Mouse (Mus musculus): ENCODE results near the gene Snrnp25. TPM values are rescaled to one million over a fixed set of nuclear protein-coding genes. Genes with fewer than 3 reads are reported as not detected.
A peak's percentile ranks its signal among the peaks of the same experiment; 100 is the strongest.

Snrnp25 gene
- polyA plus RNA-seq, 1 experiment from 2014 or later = 67.0 TPM

DNA sequence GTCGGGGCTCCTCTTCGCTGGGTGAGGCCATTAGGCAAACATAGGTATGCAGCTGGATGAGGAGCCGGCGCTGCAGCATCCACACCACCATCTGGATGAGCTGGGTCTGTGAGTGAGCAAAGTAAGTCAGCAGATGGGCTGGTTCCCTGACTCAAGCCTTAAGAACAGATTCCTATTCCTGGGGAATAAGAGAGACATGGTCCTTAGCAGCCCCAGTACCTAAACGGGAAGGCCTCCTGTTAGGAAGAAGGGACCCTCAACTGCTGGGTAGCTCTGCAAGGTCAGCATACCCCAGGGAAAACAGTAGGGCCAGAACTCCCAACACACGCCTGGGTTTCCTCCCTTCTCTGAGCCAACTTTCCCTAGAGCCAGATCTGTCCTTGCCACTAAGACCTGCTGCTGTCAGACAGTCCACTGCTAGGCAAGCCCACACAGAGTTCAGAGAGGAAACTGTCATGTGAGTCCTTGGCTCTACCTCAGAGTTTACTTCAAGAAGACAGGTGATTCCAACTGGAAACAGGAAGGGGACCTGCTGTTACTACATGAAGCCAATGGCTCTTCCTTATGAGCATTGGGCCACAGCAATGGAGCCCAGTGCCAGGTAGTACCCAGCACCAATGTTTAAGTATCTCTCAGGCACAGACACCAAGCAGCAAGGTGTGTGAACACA, 29.7 kb downstream of the Snrnp25 start:
- Histone ChIP-seq H3K4me3 (ENCODE audit: low read depth, low read length) (no peak overlapping the region), H3K4me2 (ENCODE audit: low read length) (no peak overlapping the region), H3K9ac (ENCODE audit: low read length) (0 out of 2 replicates have a peak overlapping the region, but pooled peaks have one; percentile 14), H3K9me3 (replicated peaks; ENCODE audit: control insufficient read depth, low read length) (no peaks in the 10 kb centered on the region), H3K4me1 (ENCODE audit: control insufficient read depth, insufficient read depth, low read length) (peaks cover 22% of the 10 kb centered on the region), H3K36me3 (ENCODE audit: control insufficient read depth, insufficient read depth, low read length) (peaks cover 51% of the 10 kb centered on the region), H3K27ac (ENCODE audit: low read depth, low read length) (peak overlapping the region; percentile 78), H3K27me3 (replicated peaks; ENCODE audit: control insufficient read depth, insufficient read depth, low read length) (no peaks in the 10 kb centered on the region)
- ATAC-seq = no peak
- 92% methylated on average over 6 of the region's 6 CpGs for WGBS
- no peak for DNase-seq (ENCODE audit: low spot score)

DNA sequence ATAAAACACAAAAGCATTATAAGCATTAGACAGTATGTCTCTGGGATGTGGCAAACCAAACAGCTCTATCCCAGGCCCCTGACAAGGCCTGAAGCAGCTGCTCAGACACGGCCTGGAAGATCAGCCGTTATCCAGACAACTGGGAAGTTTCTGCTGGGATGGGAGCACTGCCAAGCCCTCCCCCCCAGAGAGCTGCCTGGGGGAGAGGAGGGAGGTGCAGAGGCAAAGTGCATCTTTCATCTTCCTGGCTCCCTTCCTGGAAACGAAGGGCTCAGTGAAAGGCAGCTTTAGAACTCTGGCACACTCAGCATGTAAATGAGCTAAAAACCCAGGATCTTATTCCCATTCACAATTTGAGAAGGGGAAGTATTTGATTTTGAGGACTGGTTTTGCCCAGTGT, 30.4 kb downstream of the Snrnp25 start:
- DNase-seq (ENCODE audit: low spot score) (peak; percentile 95), ATAC-seq (peak; percentile 81)
- Histone ChIP-seq H3K9me3 (replicated peaks; ENCODE audit: control insufficient read depth, low read length) (no peaks in the 10 kb centered on the region), H3K4me1 (ENCODE audit: control insufficient read depth, insufficient read depth, low read length) (peaks cover 22% of the 10 kb centered on the region), H3K4me2 (ENCODE audit: low read length) (no peak overlapping the region), H3K27me3 (replicated peaks; ENCODE audit: control insufficient read depth, insufficient read depth, low read length) (no peaks in the 10 kb centered on the region), H3K9ac (ENCODE audit: low read length) (0 out of 2 replicates have a peak overlapping the region, but pooled peaks have one; percentile 14), H3K27ac (ENCODE audit: low read depth, low read length) (peak overlapping the region; percentile 78), H3K36me3 (ENCODE audit: control insufficient read depth, insufficient read depth, low read length) (peaks cover 52% of the 10 kb centered on the region), H3K4me3 (ENCODE audit: low read depth, low read length) (no peak overlapping the region)
- 8% methylated on average over 3 of the region's 3 CpGs for WGBS

DNA sequence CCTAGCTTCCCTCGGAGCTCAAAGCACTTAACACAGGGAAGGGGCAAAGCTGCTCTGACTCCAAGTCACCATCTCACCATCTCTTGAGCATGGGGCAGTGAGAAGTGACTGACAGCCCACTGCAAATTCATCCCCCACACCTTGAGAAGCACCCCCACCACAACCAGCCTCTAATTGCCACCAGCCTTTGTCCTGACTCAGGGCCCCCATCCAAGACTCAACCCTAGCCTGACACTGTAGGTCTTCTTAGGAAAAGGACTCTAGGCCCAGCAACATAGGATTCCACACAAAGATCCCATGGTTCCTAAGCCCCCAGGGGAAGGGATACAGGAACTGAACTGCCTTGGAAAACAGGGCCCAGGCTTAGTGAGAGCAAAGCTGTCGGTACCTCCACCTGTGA, 30.9 kb downstream of the Snrnp25 start:
- Histone ChIP-seq H3K36me3 (ENCODE audit: control insufficient read depth, insufficient read depth, low read length) (peaks cover 48% of the 10 kb centered on the region), H3K27ac (ENCODE audit: low read depth, low read length) (peak overlapping the region; percentile 78), H3K9ac (ENCODE audit: low read length) (no peak overlapping the region), H3K4me3 (ENCODE audit: low read depth, low read length) (no peak overlapping the region), H3K9me3 (replicated peaks; ENCODE audit: control insufficient read depth, low read length) (no peaks in the 10 kb centered on the region), H3K4me1 (ENCODE audit: control insufficient read depth, insufficient read depth, low read length) (peaks cover 22% of the 10 kb centered on the region), H3K4me2 (ENCODE audit: low read length) (no peak overlapping the region), H3K27me3 (replicated peaks; ENCODE audit: control insufficient read depth, insufficient read depth, low read length) (no peaks in the 10 kb centered on the region)
- DNase-seq (ENCODE audit: low spot score) (peak; percentile 44), ATAC-seq (peak; percentile 52)
- 48% methylated on average over 2 of the region's 2 CpGs for WGBS

DNA sequence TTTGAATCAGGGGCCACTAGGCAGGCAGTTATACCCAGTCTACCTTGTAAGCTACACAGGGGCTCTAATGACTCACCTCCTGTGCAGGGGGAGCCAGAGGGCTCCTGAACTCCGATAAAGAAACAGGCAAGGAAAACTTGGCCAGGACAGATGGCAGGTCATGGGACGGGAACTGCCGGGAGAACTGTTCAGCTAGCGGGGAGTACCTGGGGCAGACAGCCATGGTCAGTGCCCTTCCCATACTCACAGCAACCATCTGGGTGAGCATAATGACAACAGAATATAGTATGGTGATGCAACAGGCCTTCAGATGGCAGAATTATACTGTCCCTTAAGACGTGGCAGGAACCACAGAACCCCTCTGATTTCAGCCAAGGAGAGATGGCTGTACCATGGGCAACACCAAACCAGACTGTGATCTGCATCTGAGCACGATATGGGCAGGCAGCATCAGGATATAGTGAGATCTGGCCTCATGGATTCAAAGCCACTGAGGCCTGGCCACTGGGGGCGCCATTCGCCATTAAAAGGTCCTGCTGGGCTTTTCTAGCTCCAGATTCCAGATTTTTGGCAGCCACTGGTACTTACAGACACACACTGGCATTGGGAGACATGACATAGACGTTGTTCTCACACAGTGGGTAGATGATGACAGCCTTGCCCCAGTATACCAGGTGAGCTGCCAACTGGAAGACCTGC, 31.6 kb downstream of the Snrnp25 start:
- Histone ChIP-seq H3K4me2 (ENCODE audit: low read length) (no peak overlapping the region), H3K9ac (ENCODE audit: low read length) (no peak overlapping the region), H3K36me3 (ENCODE audit: control insufficient read depth, insufficient read depth, low read length) (peaks cover 48% of the 10 kb centered on the region), H3K27me3 (replicated peaks; ENCODE audit: control insufficient read depth, insufficient read depth, low read length) (no peaks in the 10 kb centered on the region), H3K9me3 (replicated peaks; ENCODE audit: control insufficient read depth, low read length) (no peaks in the 10 kb centered on the region), H3K4me3 (ENCODE audit: low read depth, low read length) (no peak overlapping the region), H3K4me1 (ENCODE audit: control insufficient read depth, insufficient read depth, low read length) (peaks cover 22% of the 10 kb centered on the region), H3K27ac (ENCODE audit: low read depth, low read length) (peak overlapping the region; percentile 78)
- peak; percentile 73 for DNase-seq (ENCODE audit: low spot score)
- 52% methylated on average over 9 of the region's 9 CpGs for WGBS
- no peak for ATAC-seq

DNA sequence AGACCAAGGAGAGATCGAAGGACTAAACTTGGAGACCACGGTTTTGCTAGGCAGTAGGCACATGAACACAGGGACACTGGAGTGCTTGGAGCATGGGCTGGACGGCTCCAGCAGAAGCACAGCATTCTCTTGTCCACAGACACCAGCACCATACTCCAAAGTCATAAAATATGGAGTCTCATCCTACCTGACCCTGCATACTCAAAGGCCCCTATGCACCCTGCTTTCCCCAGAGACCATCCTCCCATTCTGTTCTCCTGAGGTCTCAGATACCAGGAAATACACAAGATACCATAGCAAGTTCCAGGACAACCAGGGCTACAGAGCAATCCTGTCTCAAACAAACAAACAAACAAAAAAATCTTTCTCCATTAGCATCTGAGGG, 32.2 kb downstream of the Snrnp25 start:
- WGBS = 96% methylated on average over 3 of the region's 3 CpGs
- H3K27ac ChIP-seq (ENCODE audit: low read depth, low read length) = 0 out of 2 replicates have a peak overlapping the region, but pooled peaks have one; percentile 48

DNA sequence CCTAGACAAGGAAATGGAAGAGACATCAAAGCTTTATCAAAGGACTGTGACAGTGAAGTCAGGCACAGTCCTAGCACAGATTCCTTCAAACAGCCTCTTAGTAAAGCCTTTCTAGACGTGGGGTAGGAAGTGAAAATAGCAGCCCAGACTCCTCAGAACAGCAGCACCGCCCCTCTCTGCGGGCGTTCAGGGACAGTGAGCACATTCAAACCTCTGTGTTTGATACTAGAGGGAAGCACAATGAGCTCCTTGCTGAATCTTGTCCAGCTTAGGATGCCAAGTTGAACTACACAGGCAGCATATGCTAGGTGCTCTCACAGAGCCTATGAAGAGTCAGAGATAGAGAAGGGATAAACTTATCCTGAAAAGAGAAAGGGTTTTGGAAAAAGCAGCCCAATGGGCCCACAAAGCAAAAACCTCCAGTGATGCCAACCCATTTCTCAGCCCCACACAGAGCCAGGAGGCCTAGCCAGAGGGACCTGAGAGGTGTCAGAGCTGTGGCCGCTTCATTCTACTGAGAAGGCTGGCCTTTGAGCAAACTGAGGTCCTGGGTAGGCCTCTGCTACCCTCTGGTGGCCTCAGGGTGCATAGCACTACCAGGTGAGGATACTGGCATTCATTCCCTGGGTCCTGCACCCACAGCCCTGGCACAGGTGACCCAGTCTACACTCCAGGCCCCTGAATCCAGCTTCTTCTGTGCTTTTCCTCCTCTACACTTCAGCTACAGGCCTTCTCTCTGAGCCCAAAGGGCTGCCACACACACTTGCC, 33.1 kb downstream of the Snrnp25 start:
- Histone ChIP-seq H3K9ac (ENCODE audit: low read length) (no peak overlapping the region), H3K4me1 (ENCODE audit: control insufficient read depth, insufficient read depth, low read length) (peaks cover 22% of the 10 kb centered on the region), H3K9me3 (replicated peaks; ENCODE audit: control insufficient read depth, low read length) (no peaks in the 10 kb centered on the region), H3K4me2 (ENCODE audit: low read length) (no peak overlapping the region), H3K4me3 (ENCODE audit: low read depth, low read length) (no peak overlapping the region), H3K36me3 (ENCODE audit: control insufficient read depth, insufficient read depth, low read length) (peaks cover 37% of the 10 kb centered on the region), H3K27ac (ENCODE audit: low read depth, low read length) (0 out of 2 replicates have a peak overlapping the region, but pooled peaks have one; percentile 21), H3K27me3 (replicated peaks; ENCODE audit: control insufficient read depth, insufficient read depth, low read length) (no peaks in the 10 kb centered on the region)
- DNase-seq (ENCODE audit: low spot score) (peak; percentile 73), ATAC-seq (peak; percentile 24; the same call in 1 of the 2 replicates)
- 65% methylated on average over 5 of the region's 5 CpGs for WGBS

More for the DNA sequence above, 32.2 kb downstream of the Snrnp25 start:
- Histone ChIP-seq H3K4me2 (ENCODE audit: low read length) (no peak overlapping the region), H3K27me3 (replicated peaks; ENCODE audit: control insufficient read depth, insufficient read depth, low read length) (no peaks in the 10 kb centered on the region), H3K9me3 (replicated peaks; ENCODE audit: control insufficient read depth, low read length) (no peaks in the 10 kb centered on the region), H3K4me1 (ENCODE audit: control insufficient read depth, insufficient read depth, low read length) (peaks cover 22% of the 10 kb centered on the region), H3K36me3 (ENCODE audit: control insufficient read depth, insufficient read depth, low read length) (peaks cover 43% of the 10 kb centered on the region), H3K4me3 (ENCODE audit: low read depth, low read length) (no peak overlapping the region), H3K9ac (ENCODE audit: low read length) (no peak overlapping the region)
- no peak for ATAC-seq
- no peak for DNase-seq (ENCODE audit: low spot score)

DNA sequence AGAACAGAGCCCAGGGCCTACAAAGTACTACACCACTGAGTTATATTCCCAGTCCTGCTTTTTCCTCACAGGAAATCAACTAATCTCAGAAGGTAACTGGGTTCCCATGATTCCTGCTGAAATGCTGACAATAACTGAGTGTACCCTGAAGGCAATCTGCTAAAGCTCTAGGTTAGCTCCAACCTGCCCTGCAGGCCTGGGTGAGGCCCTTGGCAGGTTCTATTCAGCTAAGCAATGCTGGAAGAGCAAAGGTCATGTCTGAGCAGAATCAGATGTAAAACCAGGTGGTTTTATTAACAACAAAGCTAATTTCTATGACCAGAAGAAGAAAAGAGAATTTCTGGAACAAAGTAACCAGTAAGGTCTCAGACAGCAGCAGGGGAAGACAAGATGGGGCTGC, 36.2 kb downstream of the Snrnp25 start:
- Histone ChIP-seq H3K27me3 (replicated peaks; ENCODE audit: control insufficient read depth, insufficient read depth, low read length) (no peaks in the 10 kb centered on the region), H3K4me3 (ENCODE audit: low read depth, low read length) (no peak overlapping the region), H3K4me2 (ENCODE audit: low read length) (no peak overlapping the region), H3K27ac (ENCODE audit: low read depth, low read length) (no peak overlapping the region), H3K4me1 (ENCODE audit: control insufficient read depth, insufficient read depth, low read length) (peaks cover 4% of the 10 kb centered on the region), H3K36me3 (ENCODE audit: control insufficient read depth, insufficient read depth, low read length) (peaks cover 39% of the 10 kb centered on the region), H3K9ac (ENCODE audit: low read length) (no peak overlapping the region), H3K9me3 (replicated peaks; ENCODE audit: control insufficient read depth, low read length) (no peaks in the 10 kb centered on the region)
- ATAC-seq (no peak), DNase-seq (ENCODE audit: low spot score) (no peak)

DNA sequence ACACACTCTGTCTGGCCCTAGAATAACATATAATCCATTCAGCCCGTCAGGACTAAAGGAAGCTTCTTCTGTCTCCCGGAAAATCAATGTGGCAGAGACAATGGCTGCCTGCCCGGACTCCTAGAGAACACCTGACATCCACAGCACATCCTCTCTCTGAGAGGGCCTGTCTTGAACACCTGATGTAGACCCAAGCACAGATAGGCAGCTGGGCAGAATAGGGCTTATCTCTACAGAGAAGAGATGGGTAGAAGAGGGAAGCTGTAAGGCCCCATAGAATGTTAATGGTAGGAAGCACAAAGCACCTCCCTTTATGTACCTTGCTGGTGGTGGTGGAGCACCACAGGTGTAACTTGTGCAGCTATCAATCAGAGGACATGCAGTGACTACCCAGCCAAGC, 37.0 kb downstream of the Snrnp25 start:
- H3K4me1 ChIP-seq (ENCODE audit: control insufficient read depth, insufficient read depth, low read length) = no peaks in the 10 kb centered on the region
- 92% methylated on average over 3 of the region's 3 CpGs for WGBS
- H3K4me3 ChIP-seq (ENCODE audit: low read depth, low read length) = no peak overlapping the region
- DNase-seq (ENCODE audit: low spot score) (no peak), ATAC-seq (no peak)
- H3K36me3 ChIP-seq (ENCODE audit: control insufficient read depth, insufficient read depth, low read length) = peaks cover 47% of the 10 kb centered on the region
- no peak overlapping the region for H3K27ac ChIP-seq (ENCODE audit: low read depth, low read length)
- no peaks in the 10 kb centered on the region for H3K27me3 ChIP-seq (replicated peaks; ENCODE audit: control insufficient read depth, insufficient read depth, low read length)
- H3K4me2 ChIP-seq (ENCODE audit: low read length) = no peak overlapping the region
- no peak overlapping the region for H3K9ac ChIP-seq (ENCODE audit: low read length)
- no peaks in the 10 kb centered on the region for H3K9me3 ChIP-seq (replicated peaks; ENCODE audit: control insufficient read depth, low read length)

Data from forebrain, embryonic 14.5 days (tissue).